10 mouse cellular contexts compared by ENCODE assay signal in the genomic region with DNA sequence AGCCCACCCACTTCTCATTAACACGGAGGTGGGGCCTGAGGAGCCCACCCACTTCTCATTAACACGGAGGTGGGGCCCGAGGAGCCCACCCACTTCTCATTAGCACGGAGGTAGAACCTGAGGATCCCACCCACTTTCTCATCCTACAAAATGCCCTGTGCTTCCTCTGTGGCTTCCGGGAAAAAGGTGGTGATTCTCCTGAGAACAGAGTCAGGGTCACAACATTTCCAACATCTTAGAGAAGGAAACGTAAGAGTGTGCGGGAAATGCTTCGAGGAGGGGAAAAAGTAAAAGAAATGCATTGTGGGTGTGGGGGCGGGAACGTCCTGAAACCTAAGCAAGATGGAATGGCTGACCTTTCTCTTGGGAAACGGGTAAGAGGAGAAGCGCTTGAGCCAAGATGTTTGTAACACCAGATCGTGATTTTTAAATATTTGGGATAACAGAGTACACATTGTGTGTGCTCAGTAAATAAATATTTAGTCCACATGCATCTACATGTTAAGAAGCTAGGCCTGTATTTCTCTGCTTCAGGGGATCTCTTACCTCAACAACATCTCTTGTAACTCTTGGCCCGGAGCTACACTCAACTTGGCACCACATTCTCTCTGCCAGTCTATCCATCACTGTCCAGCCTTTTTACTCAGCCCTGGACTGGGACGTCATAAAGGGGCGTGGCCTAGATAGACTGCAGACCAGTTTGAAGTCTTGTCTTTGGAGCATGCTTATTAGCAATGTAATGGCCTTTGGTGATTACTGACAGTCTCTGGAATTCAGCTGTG.
DNase-seq lines count a peak whose midpoint lies in the region; ATAC-seq and TF ChIP-seq lines count a peak whose summit lies in the region.
"Had no signal": no experiment of that assay in that cellular context is flagged by ENCODE, and none has a peak within 500 bp of the region (broad histone marks: within the 10 kb centered on the region; RNA-seq: fewer than 3 reads in every experiment).

No protein-coding gene starts in this region.

- H3K27ac ChIP-seq in heart, embryonic 16.5 days (ENCODE audit: low read length): peak overlapping the region; percentile 61
- peak overlapping the region; percentile 61 for H3K27ac ChIP-seq in lung, embryonic 14.5 days (ENCODE audit: low read depth)
- H3K27ac ChIP-seq: layer of hippocampus, adult 2 months; liver, embryonic 14.5 days had no signal

- DNase-seq in ES-CJ7 (ENCODE audit: low read depth, low spot score) (peak; percentile 58), NIH3T3 (ENCODE audit: low read depth) (peak; percentile 11)
- DNase-seq in lung, embryonic 14.5 days: peak; percentile 87
- DNase-seq in Muller cell, postnatal 12 days (ENCODE audit: inconsistent ontology term): no peak
- DNase-seq in thymus, postnatal 14 days: no peak
- no peak for DNase-seq in gastrocnemius, adult 8-10 months (ENCODE audit: low spot score in 2 of 2)
- DNase-seq: cerebellum, adult 18-20 months had no signal

- no peak overlapping the region for H3K4me2 ChIP-seq in heart, embryonic 16.5 days (ENCODE audit: low read depth, low read length)
- H3K4me2 ChIP-seq in lung, embryonic 14.5 days: peak overlapping the region; percentile 8

- no peak for TF ChIP-seq CTCF in lung, embryonic 14.5 days (IDR thresholded peaks at IDR 0.05; ENCODE audit: low read depth)

- H3K36me3 ChIP-seq in heart, embryonic 16.5 days (ENCODE audit: control insufficient read depth, insufficient read depth): peaks cover 4% of the 10 kb centered on the region
- 0 out of 2 replicates have a peak, but pooled peaks cover 9% of the 10 kb centered on the region for H3K36me3 ChIP-seq in lung, embryonic 14.5 days (ENCODE audit: insufficient read depth)

- H3K4me1 ChIP-seq in heart, embryonic 16.5 days (ENCODE audit: control insufficient read depth, insufficient read depth, low read length): peaks cover 14% of the 10 kb centered on the region
- H3K4me1 ChIP-seq in lung, embryonic 14.5 days (ENCODE audit: insufficient read depth): 0 out of 2 replicates have a peak, but pooled peaks cover 4% of the 10 kb centered on the region

- no peaks in the 10 kb centered on the region for H3K27me3 ChIP-seq in heart, embryonic 16.5 days (ENCODE audit: control insufficient read depth, insufficient read depth, low read length)
- H3K27me3 ChIP-seq in lung, embryonic 14.5 days (ENCODE audit: insufficient read depth, low read length): no peaks in the 10 kb centered on the region

- no peak overlapping the region for H3K4me3 ChIP-seq in heart, embryonic 16.5 days (ENCODE audit: low read length)
- no peak overlapping the region for H3K4me3 ChIP-seq in lung, embryonic 14.5 days (ENCODE audit: low read depth, low read length)
- H3K4me3 ChIP-seq: layer of hippocampus, adult 2 months had no signal

- WGBS in heart, embryonic 16.5 days: 51% methylated on average over 16 of the region's 16 CpGs
- 38% methylated on average over 15 of the region's 16 CpGs for WGBS in lung, embryonic 14.5 days

- H3K9ac ChIP-seq in heart, embryonic 16.5 days (ENCODE audit: low read length): no peak overlapping the region
- no peak overlapping the region for H3K9ac ChIP-seq in lung, embryonic 14.5 days
- H3K9ac ChIP-seq: liver, embryonic 14.5 days had no signal

- H3K9me3 ChIP-seq in heart, embryonic 16.5 days (replicated peaks; ENCODE audit: control insufficient read depth, low read length): no peaks in the 10 kb centered on the region
- H3K9me3 ChIP-seq in lung, embryonic 14.5 days (ENCODE audit: low read depth, low read length): no peaks in the 10 kb centered on the region

- ATAC-seq in heart, embryonic 16.5 days (replicated peaks; ENCODE audit: extremely low read depth, insufficient read depth, low FRiP score): no peak; the same call in 1 of the 2 replicates
- ATAC-seq in lung, embryonic 14.5 days (ENCODE audit: insufficient read depth): peak; percentile 80

Comparison
In these comparisons a context has a peak if more than half of its experiments do, and no peak if none do; other contexts are left out.
1. DNase-seq: peak in ES-CJ7 (single experiment), NIH3T3 (single experiment) and lung, embryonic 14.5 days (single experiment); none in Muller cell, postnatal 12 days (single experiment), thymus, postnatal 14 days (single experiment) and gastrocnemius, adult 8-10 months (0 of 2).